Mouse (Mus musculus) E14TG2a.4 (cell line): Measurements from ENCODE around the gene Olfr427.

Source experiments
- CTCF ChIP-seq: conservative IDR thresholded peaks from 2 replicates; pipeline ENCODE4 v1.5.1; 2014; ENCODE audit warnings: low read length
- NANOG ChIP-seq: IDR thresholded peaks from 2 replicates; pipeline ENCODE4 v1.6.1; 2014; ENCODE audit warnings: borderline replicate concordance, low read length, mixed read lengths
- POU5F1 ChIP-seq: IDR thresholded peaks from 2 replicates; pipeline ENCODE4 v1.6.1; 2014; ENCODE audit warnings: low read length, borderline replicate concordance

- TF ChIP-seq CTCF, result no peak
- no peak for TF ChIP-seq NANOG
- no peak for TF ChIP-seq POU5F1
Observed at GRCm38 (mm10) chr1:174066305-174066704, 30.4 kb upstream of the Olfr427 start, which contains the start of gene Olfr430.
